Mouse (Mus musculus): ENCODE results near the gene Ankrd63. TPM values are rescaled to one million over a fixed set of nuclear protein-coding genes. Genes with fewer than 3 reads are reported as not detected.
"Not testable (repeated sequence)": the region's sequence is repeated elsewhere in the genome, so short reads cannot be mapped to it uniquely, and the experiment has no call there.

The Ankrd63 gene
- total RNA-seq, 2 experiments from 2014 or later = 0.09 TPM; not detected in 1

- no peak for DNase-seq
These were observed 43.7 kb downstream of the Ankrd63 start for GRCm38 (mm10) chr2:118659998-118660452.

GRCm38 (mm10) chr2:118659493-118659892 is 44.3 kb downstream of the Ankrd63 start:
- no peak for DNase-seq

GRCm38 (mm10) chr2:118659077-118659476 is 44.7 kb downstream of the Ankrd63 start:
- DNase-seq = no peak

- DNase-seq = no peak
These were observed 45.3 kb downstream of the Ankrd63 start for GRCm38 (mm10) chr2:118658457-118658856.

- no peak for DNase-seq
These were observed 47.0 kb downstream of the Ankrd63 start for GRCm38 (mm10) chr2:118656688-118657281.

GRCm38 (mm10) chr2:118650697-118651096 is 53.1 kb downstream of the Ankrd63 start:
- not testable (repeated sequence) for DNase-seq

Other genes with a start within 250 kb of the Ankrd63 start
- 100 to 1,000 TPM; 148 to 154 TPM for gene Srp14, start 224.3 kb downstream of the Ankrd63 start, total RNA-seq (2021)
- gene Bmf, start 154.3 kb downstream of the Ankrd63 start, total RNA-seq (2021) = 10 to 100 TPM; 14.5 to 15.7 TPM
- 10 to 100 TPM in 1 of 2 experiments, 1 to 10 TPM in 1; 9.2 to 15.6 TPM for gene Bub1b, start 105.8 kb downstream of the Ankrd63 start, total RNA-seq (2021)
- under 1 TPM; 0.33 to 0.43 TPM for gene Pak6, start 40.7 kb downstream of the Ankrd63 start, total RNA-seq (2021)
- 1 to 10 TPM in 1 of 2 experiments, under 1 TPM in 1; 0.40 to 1.1 TPM for gene Plcb2, start 24.5 kb upstream of the Ankrd63 start, total RNA-seq (2021)
- gene Inafm2, start 41.8 kb upstream of the Ankrd63 start, total RNA-seq (2021) = 1 to 10 TPM; 6.0 to 8.6 TPM
- gene Ccdc9b, start 58.7 kb upstream of the Ankrd63 start, total RNA-seq (2021) = 1 to 10 TPM; 5.7 to 8.5 TPM
- gene Phgr1, start 68.8 kb upstream of the Ankrd63 start, total RNA-seq (2021) = not detected
- gene Disp2, start 75.8 kb upstream of the Ankrd63 start, total RNA-seq (2021) = under 1 TPM; 0.34 to 0.35 TPM
- gene Knstrn, start 110.0 kb upstream of the Ankrd63 start, total RNA-seq (2021) = 10 to 100 TPM in 1 of 2 experiments, 1 to 10 TPM in 1; 9.4 to 10.0 TPM
- 10 to 100 TPM; 57.9 to 75.4 TPM for gene Ivd, start 158.0 kb upstream of the Ankrd63 start, total RNA-seq (2021)
- gene Bahd1, start 196.4 kb upstream of the Ankrd63 start, total RNA-seq (2021) = 1 to 10 TPM; 4.8 to 7.4 TPM
- gene Chst14, start 222.5 kb upstream of the Ankrd63 start, total RNA-seq (2021) = 10 to 100 TPM in 1 of 2 experiments, 1 to 10 TPM in 1; 9.8 to 11.3 TPM